19 mouse cellular contexts compared by ENCODE assay signal in genomic region chr13:96579104-96579503, GRCm38 (mm10).
"Had no signal": no experiment of that assay in that cellular context is flagged by ENCODE, and none has a peak within 500 bp of the region (broad histone marks: within the 10 kb centered on the region; RNA-seq: fewer than 3 reads in every experiment).

No protein-coding gene starts in this region.

- H3K4me3 ChIP-seq: megakaryocyte, embryonic 14.5 days; midbrain, embryonic 13.5 days; midbrain, embryonic 15.5 days; myocyte; neural tube, embryonic 13.5 days; neural tube, embryonic 15.5 days had no signal

- H3K9me3 ChIP-seq: megakaryocyte, embryonic 14.5 days; midbrain, embryonic 13.5 days; midbrain, embryonic 15.5 days; neural tube, embryonic 13.5 days; neural tube, embryonic 15.5 days had no signal

- H3K27me3 ChIP-seq: megakaryocyte, embryonic 14.5 days; midbrain, embryonic 13.5 days; midbrain, embryonic 15.5 days; neural tube, embryonic 13.5 days; neural tube, embryonic 15.5 days had no signal

- H3K4me1 ChIP-seq: midbrain, embryonic 13.5 days; midbrain, embryonic 15.5 days; neural tube, embryonic 13.5 days had no signal

- H3K27ac ChIP-seq: midbrain, embryonic 13.5 days; midbrain, embryonic 15.5 days; neural tube, embryonic 13.5 days; neural tube, embryonic 15.5 days had no signal

- H3K9ac ChIP-seq: liver, postnatal 0 days; lung, embryonic 14.5 days; midbrain, embryonic 13.5 days; midbrain, embryonic 15.5 days; neural tube, embryonic 13.5 days; neural tube, embryonic 15.5 days had no signal

- DNase-seq: liver, postnatal 0 days; lung, embryonic 14.5 days; lung, postnatal 10 days; lung, postnatal 4 days; retina, postnatal 1 day; right cerebral cortex, adult 18-20 months; right cerebral cortex, postnatal 25 days; right cerebral cortex, postnatal 4 days; spleen, adult 18-20 months; thymus, adult 18-20 months; thymus, postnatal 25 days; thymus, postnatal 4 days had no signal

- H3K36me3 ChIP-seq: midbrain, embryonic 13.5 days; midbrain, embryonic 15.5 days; neural tube, embryonic 13.5 days; neural tube, embryonic 15.5 days had no signal

- ATAC-seq: liver, postnatal 0 days; midbrain, embryonic 13.5 days; midbrain, embryonic 15.5 days had no signal

- H3K4me2 ChIP-seq: lung, embryonic 14.5 days; midbrain, embryonic 11.5 days; midbrain, embryonic 13.5 days; midbrain, embryonic 15.5 days; neural tube, embryonic 13.5 days; neural tube, embryonic 15.5 days had no signal
